Mouse (Mus musculus): ENCODE results near the gene Mapk9. TPM values are rescaled to one million over a fixed set of nuclear protein-coding genes. Genes with fewer than 3 reads are reported as not detected.

The Mapk9 gene
- polyA plus RNA-seq, 1 experiment from 2014 or later = 49.1 TPM

- no peaks in the 10 kb centered on the region for H3K9me3 ChIP-seq
- H3K27ac ChIP-seq = no peak overlapping the region
- ATAC-seq = 0 out of 2 replicates have a peak, but pooled peaks have one; percentile 75
- H3K4me2 ChIP-seq (replicated peaks) = no peak overlapping the region
- peaks cover 52% of the 10 kb centered on the region for H3K36me3 ChIP-seq
- H3K9ac ChIP-seq (replicated peaks) = no peak overlapping the region
- H3K27me3 ChIP-seq = no peaks in the 10 kb centered on the region
- H3K4me1 ChIP-seq (replicated peaks) = no peaks in the 10 kb centered on the region
- H3K4me3 ChIP-seq (replicated peaks) = no peak overlapping the region
Measured at GRCm38 (mm10) chr11:49869762-49870161, 23.2 kb downstream of the Mapk9 start.

- Histone ChIP-seq H3K27me3 (no peaks in the 10 kb centered on the region), H3K9me3 (no peaks in the 10 kb centered on the region), H3K4me3 (replicated peaks) (no peak overlapping the region), H3K4me2 (replicated peaks) (no peak overlapping the region), H3K4me1 (replicated peaks) (no peaks in the 10 kb centered on the region), H3K27ac (no peak overlapping the region), H3K36me3 (peaks cover 55% of the 10 kb centered on the region), H3K9ac (replicated peaks) (no peak overlapping the region)
- ATAC-seq = peak; percentile 62; the same call in 1 of the 2 replicates
- 66% methylated on average over 6 of the region's 6 CpGs for WGBS
Measured at GRCm38 (mm10) chr11:49871914-49872313, 25.4 kb downstream of the Mapk9 start.

GRCm38 (mm10) chr11:49872779-49873178, 26.2 kb downstream of the Mapk9 start:
- 93% methylated on average over 6 of the region's 6 CpGs for WGBS
- Histone ChIP-seq H3K27me3 (no peaks in the 10 kb centered on the region), H3K9ac (replicated peaks) (no peak overlapping the region), H3K4me2 (replicated peaks) (no peak overlapping the region), H3K4me3 (replicated peaks) (no peak overlapping the region), H3K9me3 (no peaks in the 10 kb centered on the region), H3K36me3 (peaks cover 53% of the 10 kb centered on the region), H3K4me1 (replicated peaks) (peaks cover 6% of the 10 kb centered on the region; the same call in 1 of the 2 replicates), H3K27ac (no peak overlapping the region)
- no peak for ATAC-seq

- WGBS = 94% methylated on average over 8 of the region's 8 CpGs
- Histone ChIP-seq H3K4me2 (replicated peaks) (no peak overlapping the region), H3K9me3 (no peaks in the 10 kb centered on the region), H3K4me1 (replicated peaks) (peaks cover 6% of the 10 kb centered on the region; the same call in 1 of the 2 replicates), H3K4me3 (replicated peaks) (no peak overlapping the region), H3K27me3 (no peaks in the 10 kb centered on the region), H3K27ac (peak overlapping the region; percentile 44; the same call in 1 of the 2 replicates), H3K36me3 (peaks cover 66% of the 10 kb centered on the region), H3K9ac (replicated peaks) (no peak overlapping the region)
- no peak for ATAC-seq
Measured at GRCm38 (mm10) chr11:49876948-49877817, 30.6 kb downstream of the Mapk9 start.

GRCm38 (mm10) chr11:49879950-49880642, 33.5 kb downstream of the Mapk9 start:
- Histone ChIP-seq H3K4me1 (replicated peaks) (peaks cover 6% of the 10 kb centered on the region; the same call in 1 of the 2 replicates), H3K27ac (no peak overlapping the region), H3K36me3 (peaks cover 67% of the 10 kb centered on the region), H3K9ac (replicated peaks) (no peak overlapping the region), H3K9me3 (no peaks in the 10 kb centered on the region), H3K27me3 (no peaks in the 10 kb centered on the region), H3K4me3 (replicated peaks) (no peak overlapping the region), H3K4me2 (replicated peaks) (no peak overlapping the region)
- ATAC-seq = no peak
- 97% methylated on average over 3 of the region's 3 CpGs for WGBS

GRCm38 (mm10) chr11:49883394-49883793, 36.8 kb downstream of the Mapk9 start:
- H3K4me1 ChIP-seq (replicated peaks) = peaks cover 1% of the 10 kb centered on the region
- H3K4me3 ChIP-seq (replicated peaks) = no peak overlapping the region
- no peaks in the 10 kb centered on the region for H3K9me3 ChIP-seq
- H3K9ac ChIP-seq (replicated peaks) = no peak overlapping the region
- no peaks in the 10 kb centered on the region for H3K27me3 ChIP-seq
- no peak overlapping the region for H3K27ac ChIP-seq
- H3K36me3 ChIP-seq = peaks cover 60% of the 10 kb centered on the region
- no peak overlapping the region for H3K4me2 ChIP-seq (replicated peaks)
- ATAC-seq = no peak
- 95% methylated on average over 3 of the region's 3 CpGs for WGBS

- no peak for ATAC-seq
- Histone ChIP-seq H3K4me2 (replicated peaks) (no peak overlapping the region), H3K9me3 (no peaks in the 10 kb centered on the region), H3K36me3 (peaks cover 25% of the 10 kb centered on the region), H3K27ac (no peak overlapping the region), H3K9ac (replicated peaks) (no peak overlapping the region), H3K4me1 (replicated peaks) (peaks cover 4% of the 10 kb centered on the region), H3K27me3 (no peaks in the 10 kb centered on the region), H3K4me3 (replicated peaks) (no peak overlapping the region)
- WGBS = 82% methylated on average over 5 of the region's 5 CpGs
Measured at GRCm38 (mm10) chr11:49888469-49888868, 41.9 kb downstream of the Mapk9 start.

- Histone ChIP-seq H3K9ac (replicated peaks) (no peak overlapping the region), H3K4me1 (replicated peaks) (peaks cover 4% of the 10 kb centered on the region), H3K36me3 (peaks cover 6% of the 10 kb centered on the region; the same call in 1 of the 2 replicates), H3K27me3 (no peaks in the 10 kb centered on the region), H3K4me3 (replicated peaks) (no peak overlapping the region), H3K4me2 (replicated peaks) (no peak overlapping the region), H3K9me3 (no peaks in the 10 kb centered on the region), H3K27ac (no peak overlapping the region)
- ATAC-seq = no peak
- WGBS = 94% methylated on average over 5 of the region's 5 CpGs
Measured at GRCm38 (mm10) chr11:49891993-49892392, 45.4 kb downstream of the Mapk9 start.

GRCm38 (mm10) chr11:49893806-49894205, 47.3 kb downstream of the Mapk9 start:
- Histone ChIP-seq H3K4me3 (replicated peaks) (no peak overlapping the region), H3K36me3 (peaks cover 4% of the 10 kb centered on the region; the same call in 1 of the 2 replicates), H3K27ac (no peak overlapping the region), H3K9ac (replicated peaks) (no peak overlapping the region), H3K4me2 (replicated peaks) (no peak overlapping the region), H3K4me1 (replicated peaks) (no peaks in the 10 kb centered on the region), H3K9me3 (no peaks in the 10 kb centered on the region), H3K27me3 (no peaks in the 10 kb centered on the region)
- WGBS = 82% methylated on average over 11 of the region's 11 CpGs
- no peak for ATAC-seq

GRCm38 (mm10) chr11:49895966-49896590, 49.5 kb downstream of the Mapk9 start:
- 59% methylated on average over 6 of the region's 6 CpGs for whole genome bisulfite sequencing
- no peak overlapping the region for H3K4me2 ChIP-seq (replicated peaks)

GRCm38 (mm10) chr11:49900043-49900442, 53.5 kb downstream of the Mapk9 start:
- peaks cover 12% of the 10 kb centered on the region for H3K4me1 ChIP-seq (replicated peaks)
- ATAC-seq = no peak
- H3K27me3 ChIP-seq = peaks cover 34% of the 10 kb centered on the region
- H3K27ac ChIP-seq = no peak overlapping the region
- no peak overlapping the region for H3K4me2 ChIP-seq (replicated peaks)
- H3K36me3 ChIP-seq = no peaks in the 10 kb centered on the region
- H3K9ac ChIP-seq (replicated peaks) = no peak overlapping the region
- no peak overlapping the region for H3K4me3 ChIP-seq (replicated peaks)
- H3K9me3 ChIP-seq = no peaks in the 10 kb centered on the region
- 83% methylated on average over 6 of the region's 6 CpGs for WGBS

More at GRCm38 (mm10) chr11:49895966-49896590, 49.5 kb downstream of the Mapk9 start:
- Histone ChIP-seq H3K9me3 (no peaks in the 10 kb centered on the region), H3K36me3 (no peaks in the 10 kb centered on the region), H3K9ac (replicated peaks) (no peak overlapping the region), H3K27ac (no peak overlapping the region), H3K27me3 (peaks cover 18% of the 10 kb centered on the region), H3K4me3 (replicated peaks) (no peak overlapping the region), H3K4me1 (replicated peaks) (no peaks in the 10 kb centered on the region)
- no peak for ATAC-seq

Data from midbrain, embryonic 13.5 days (tissue).